Mouse (Mus musculus): ENCODE measurements at regions not wholly inside any gene's neighbourhood (a gene's known extent, or its start where the extent isn't known, plus 50 kb on each side); places are given as distances from the start of the nearest gene placed in this dataset.

DNA sequence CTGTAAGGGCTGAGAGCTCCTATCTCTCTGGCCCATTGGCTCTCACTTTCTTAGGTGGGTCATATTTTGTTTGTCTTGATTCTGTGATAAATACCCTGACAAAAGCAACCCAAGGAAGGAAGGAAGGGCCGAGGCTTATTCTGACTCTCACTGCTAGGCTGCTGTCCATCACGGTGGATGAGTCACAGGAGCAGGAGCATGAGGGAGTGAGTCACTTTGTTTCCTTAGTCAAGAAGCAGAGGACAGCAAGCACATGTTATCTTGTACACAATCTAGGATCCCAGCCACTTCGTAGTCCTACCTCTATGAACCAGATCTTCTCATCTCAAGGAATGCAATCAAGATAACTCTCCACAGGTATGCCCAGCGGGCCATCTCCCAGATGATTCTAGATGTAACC is 69.9 kb downstream of the Atp6v1g3 start:
- Histone ChIP-seq H3K9ac (ENCODE audit: low read length) (no peak overlapping the region), H3K4me2 (ENCODE audit: low read depth, low read length) (no peak overlapping the region), H3K9me3 (replicated peaks; ENCODE audit: control insufficient read depth, low read length) (no peaks in the 10 kb centered on the region), H3K4me1 (ENCODE audit: control insufficient read depth, insufficient read depth, low read length) (peaks cover 4% of the 10 kb centered on the region; the same call in 1 of the 2 replicates), H3K27me3 (ENCODE audit: control insufficient read depth, insufficient read depth, low read length) (no peaks in the 10 kb centered on the region), H3K4me3 (replicated peaks; ENCODE audit: low read length) (no peak overlapping the region), H3K36me3 (ENCODE audit: control insufficient read depth, insufficient read depth, low read length) (no peaks in the 10 kb centered on the region), H3K27ac (ENCODE audit: low read length) (no peak overlapping the region)
- 69% methylated on average over 4 of the region's 4 CpGs for WGBS
- no peak for ATAC-seq (ENCODE audit: insufficient read depth, low FRiP score)

DNA sequence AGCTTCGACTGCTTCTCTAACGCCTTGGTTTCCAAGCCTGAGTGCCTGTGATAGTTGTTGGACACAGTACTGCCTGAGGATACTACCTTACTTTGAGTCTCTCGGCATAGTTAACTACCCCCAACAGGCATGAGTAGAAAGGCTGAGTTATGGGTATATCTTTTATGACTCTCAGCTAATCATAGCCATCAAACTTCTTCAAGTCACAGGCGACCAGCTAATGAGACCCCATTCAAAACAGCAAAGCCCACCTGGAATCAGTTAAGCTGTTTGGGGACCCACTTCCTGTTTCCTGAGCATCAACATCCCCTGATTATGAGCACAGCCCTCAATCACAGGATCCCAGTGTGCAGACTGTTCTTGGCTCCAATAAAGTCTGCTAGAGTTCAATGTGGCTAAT is 71.4 kb downstream of the Atp6v1g3 start:
- ATAC-seq (ENCODE audit: insufficient read depth, low FRiP score): no peak
- H3K4me2 ChIP-seq (ENCODE audit: low read depth, low read length): no peak overlapping the region
- no peak overlapping the region for H3K9ac ChIP-seq (ENCODE audit: low read length)
- 85% methylated on average over 4 of the region's 4 CpGs for WGBS
- H3K4me1 ChIP-seq (ENCODE audit: control insufficient read depth, insufficient read depth, low read length): peaks cover 4% of the 10 kb centered on the region; the same call in 1 of the 2 replicates
- no peaks in the 10 kb centered on the region for H3K27me3 ChIP-seq (ENCODE audit: control insufficient read depth, insufficient read depth, low read length)
- no peaks in the 10 kb centered on the region for H3K36me3 ChIP-seq (ENCODE audit: control insufficient read depth, insufficient read depth, low read length)
- H3K9me3 ChIP-seq (replicated peaks; ENCODE audit: control insufficient read depth, low read length): no peaks in the 10 kb centered on the region
- no peak overlapping the region for H3K27ac ChIP-seq (ENCODE audit: low read length)
- H3K4me3 ChIP-seq (replicated peaks; ENCODE audit: low read length): no peak overlapping the region

DNA sequence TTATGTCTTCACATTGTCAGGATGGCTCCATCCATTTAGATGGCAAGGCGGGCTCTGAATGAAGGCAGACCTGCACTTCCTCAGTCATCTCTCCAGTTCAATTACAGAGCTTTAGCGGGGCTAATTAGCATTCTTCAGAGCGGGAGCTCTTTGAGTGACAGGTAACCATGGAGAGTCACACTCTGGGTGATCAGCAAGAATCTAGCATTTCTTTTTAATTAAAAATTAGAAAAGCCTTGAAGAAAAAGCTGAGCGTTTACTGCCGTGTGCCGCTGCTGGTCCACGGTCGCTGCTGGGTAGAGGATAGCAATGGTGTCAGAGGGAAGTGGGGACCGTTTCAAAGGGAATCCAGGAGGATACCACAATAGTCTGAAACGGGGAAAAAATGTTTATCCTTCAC is 72.5 kb downstream of the Atp6v1g3 start:
- Histone ChIP-seq H3K9ac (ENCODE audit: low read length) (no peak overlapping the region), H3K4me2 (ENCODE audit: low read depth, low read length) (no peak overlapping the region), H3K27ac (ENCODE audit: low read length) (no peak overlapping the region), H3K4me1 (ENCODE audit: control insufficient read depth, insufficient read depth, low read length) (peaks cover 4% of the 10 kb centered on the region; the same call in 1 of the 2 replicates), H3K27me3 (ENCODE audit: control insufficient read depth, insufficient read depth, low read length) (no peaks in the 10 kb centered on the region), H3K9me3 (replicated peaks; ENCODE audit: control insufficient read depth, low read length) (no peaks in the 10 kb centered on the region), H3K36me3 (ENCODE audit: control insufficient read depth, insufficient read depth, low read length) (no peaks in the 10 kb centered on the region), H3K4me3 (replicated peaks; ENCODE audit: low read length) (no peak overlapping the region)
- ATAC-seq (ENCODE audit: insufficient read depth, low FRiP score): no peak
- WGBS: 63% methylated on average over 10 of the region's 10 CpGs

DNA sequence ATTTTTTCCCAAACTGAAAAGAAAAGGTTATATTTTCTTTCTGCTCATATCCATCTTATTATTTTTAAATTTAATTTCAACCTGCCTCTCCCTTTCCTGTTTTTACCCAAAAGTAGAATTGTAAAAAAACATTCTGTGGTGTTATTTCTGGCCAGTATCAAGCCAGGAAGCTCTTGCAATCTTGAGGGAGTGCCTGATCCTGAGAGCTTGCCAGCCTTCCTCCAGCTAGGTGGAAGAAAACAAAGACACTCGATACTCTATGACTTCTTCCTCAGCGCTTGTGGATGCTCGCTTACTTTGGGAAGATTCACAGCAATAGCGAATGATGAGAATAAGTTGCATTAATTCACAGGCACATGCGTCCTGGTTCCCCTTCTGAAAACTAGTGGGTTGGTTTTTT is 73.4 kb downstream of the Atp6v1g3 start:
- 73% methylated on average over 5 of the region's 5 CpGs for WGBS
- no peak overlapping the region for H3K4me2 ChIP-seq (ENCODE audit: low read depth, low read length)
- no peaks in the 10 kb centered on the region for H3K9me3 ChIP-seq (replicated peaks; ENCODE audit: control insufficient read depth, low read length)
- H3K27ac ChIP-seq (ENCODE audit: low read length): no peak overlapping the region
- no peak for ATAC-seq (ENCODE audit: insufficient read depth, low FRiP score)
- H3K9ac ChIP-seq (ENCODE audit: low read length): no peak overlapping the region
- peaks cover 4% of the 10 kb centered on the region; the same call in 1 of the 2 replicates for H3K4me1 ChIP-seq (ENCODE audit: control insufficient read depth, insufficient read depth, low read length)
- H3K36me3 ChIP-seq (ENCODE audit: control insufficient read depth, insufficient read depth, low read length): no peaks in the 10 kb centered on the region
- H3K27me3 ChIP-seq (ENCODE audit: control insufficient read depth, insufficient read depth, low read length): no peaks in the 10 kb centered on the region
- H3K4me3 ChIP-seq (replicated peaks; ENCODE audit: low read length): no peak overlapping the region

DNA sequence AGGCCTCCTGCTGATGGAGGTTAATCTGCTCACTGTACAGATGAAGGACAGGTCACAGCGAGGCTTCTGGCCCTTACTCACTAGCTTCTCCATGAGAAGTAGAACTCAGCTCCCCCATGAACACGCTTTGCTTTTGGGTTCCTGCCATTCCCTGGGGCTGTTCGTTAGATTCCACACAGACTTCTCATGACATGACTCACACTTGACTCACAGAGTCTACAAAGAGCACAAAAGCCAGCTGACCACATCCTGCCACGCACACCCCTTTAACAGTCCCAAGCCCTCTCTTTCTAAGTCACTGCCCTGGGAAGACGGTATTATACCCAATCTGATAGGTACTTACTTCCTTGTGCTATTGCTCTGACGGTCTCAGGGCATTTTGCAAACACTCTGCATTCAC is 74.9 kb downstream of the Atp6v1g3 start:
- Histone ChIP-seq H3K9me3 (replicated peaks; ENCODE audit: control insufficient read depth, low read length) (no peaks in the 10 kb centered on the region), H3K36me3 (ENCODE audit: control insufficient read depth, insufficient read depth, low read length) (no peaks in the 10 kb centered on the region), H3K27ac (ENCODE audit: low read length) (peak overlapping the region; percentile 70; the same call in 1 of the 2 replicates), H3K27me3 (ENCODE audit: control insufficient read depth, insufficient read depth, low read length) (no peaks in the 10 kb centered on the region), H3K4me1 (ENCODE audit: control insufficient read depth, insufficient read depth, low read length) (peaks cover 4% of the 10 kb centered on the region; the same call in 1 of the 2 replicates), H3K9ac (ENCODE audit: low read length) (no peak overlapping the region), H3K4me3 (replicated peaks; ENCODE audit: low read length) (no peak overlapping the region), H3K4me2 (ENCODE audit: low read depth, low read length) (no peak overlapping the region)
- 48% methylated on average over 6 of the region's 6 CpGs for WGBS
- ATAC-seq (ENCODE audit: insufficient read depth, low FRiP score): peak; percentile 95

DNA sequence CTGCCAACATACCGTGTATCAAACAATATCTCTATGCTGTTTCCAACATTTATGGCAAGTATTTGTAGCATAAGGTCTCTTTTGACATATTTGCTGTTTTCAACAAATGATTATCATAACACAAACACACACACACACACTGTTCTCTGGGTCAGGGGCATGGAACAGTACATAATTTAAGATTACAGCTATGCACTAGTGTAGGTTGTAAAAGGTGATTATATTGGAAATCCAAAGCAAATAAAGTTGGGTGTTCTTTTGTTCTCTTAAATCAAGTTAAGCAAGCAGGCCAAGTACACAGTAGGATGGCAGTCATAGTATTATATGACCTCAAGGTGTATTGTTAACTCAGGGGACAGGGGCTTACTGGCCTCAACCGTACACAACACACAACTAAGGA is 75.6 kb downstream of the Atp6v1g3 start:
- Histone ChIP-seq H3K36me3 (ENCODE audit: control insufficient read depth, insufficient read depth, low read length) (no peaks in the 10 kb centered on the region), H3K4me2 (ENCODE audit: low read depth, low read length) (no peak overlapping the region), H3K4me3 (replicated peaks; ENCODE audit: low read length) (no peak overlapping the region), H3K9me3 (replicated peaks; ENCODE audit: control insufficient read depth, low read length) (no peaks in the 10 kb centered on the region), H3K9ac (ENCODE audit: low read length) (no peak overlapping the region), H3K27ac (ENCODE audit: low read length) (peak overlapping the region; percentile 50; the same call in 1 of the 2 replicates), H3K4me1 (ENCODE audit: control insufficient read depth, insufficient read depth, low read length) (peaks cover 4% of the 10 kb centered on the region; the same call in 1 of the 2 replicates), H3K27me3 (ENCODE audit: control insufficient read depth, insufficient read depth, low read length) (no peaks in the 10 kb centered on the region)
- WGBS: 59% methylated on average over 2 of the region's 2 CpGs
- peak; percentile 59; the same call in 1 of the 2 replicates for ATAC-seq (ENCODE audit: insufficient read depth, low FRiP score)

DNA sequence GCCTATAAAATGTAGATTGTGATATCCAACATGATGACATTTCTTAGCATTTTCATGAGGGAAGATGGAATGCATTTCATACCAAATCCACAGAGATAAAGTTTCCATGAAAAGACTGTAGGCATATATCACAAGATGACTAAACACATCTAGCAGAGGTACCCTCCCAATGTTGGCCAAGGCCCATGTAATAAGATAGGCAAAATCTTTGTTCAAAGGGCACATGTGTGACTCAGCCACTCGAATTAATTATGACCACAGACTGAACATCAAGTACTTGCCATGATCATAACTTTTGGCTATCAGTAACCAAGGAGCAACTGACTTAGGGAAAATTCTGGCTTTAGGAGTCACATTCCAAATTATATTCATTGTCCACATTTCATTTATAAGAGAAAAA is 82.9 kb downstream of the Atp6v1g3 start:
- H3K4me3 ChIP-seq (replicated peaks; ENCODE audit: low read length): no peak overlapping the region
- H3K27ac ChIP-seq (ENCODE audit: low read length): no peak overlapping the region
- WGBS: 60% methylated on average over 1 of the region's 1 CpGs
- no peaks in the 10 kb centered on the region for H3K9me3 ChIP-seq (replicated peaks; ENCODE audit: control insufficient read depth, low read length)
- H3K36me3 ChIP-seq (ENCODE audit: control insufficient read depth, insufficient read depth, low read length): no peaks in the 10 kb centered on the region
- no peaks in the 10 kb centered on the region for H3K4me1 ChIP-seq (ENCODE audit: control insufficient read depth, insufficient read depth, low read length)
- ATAC-seq (ENCODE audit: insufficient read depth, low FRiP score): no peak
- no peak overlapping the region for H3K4me2 ChIP-seq (ENCODE audit: low read depth, low read length)
- H3K9ac ChIP-seq (ENCODE audit: low read length): no peak overlapping the region
- no peaks in the 10 kb centered on the region for H3K27me3 ChIP-seq (ENCODE audit: control insufficient read depth, insufficient read depth, low read length)

DNA sequence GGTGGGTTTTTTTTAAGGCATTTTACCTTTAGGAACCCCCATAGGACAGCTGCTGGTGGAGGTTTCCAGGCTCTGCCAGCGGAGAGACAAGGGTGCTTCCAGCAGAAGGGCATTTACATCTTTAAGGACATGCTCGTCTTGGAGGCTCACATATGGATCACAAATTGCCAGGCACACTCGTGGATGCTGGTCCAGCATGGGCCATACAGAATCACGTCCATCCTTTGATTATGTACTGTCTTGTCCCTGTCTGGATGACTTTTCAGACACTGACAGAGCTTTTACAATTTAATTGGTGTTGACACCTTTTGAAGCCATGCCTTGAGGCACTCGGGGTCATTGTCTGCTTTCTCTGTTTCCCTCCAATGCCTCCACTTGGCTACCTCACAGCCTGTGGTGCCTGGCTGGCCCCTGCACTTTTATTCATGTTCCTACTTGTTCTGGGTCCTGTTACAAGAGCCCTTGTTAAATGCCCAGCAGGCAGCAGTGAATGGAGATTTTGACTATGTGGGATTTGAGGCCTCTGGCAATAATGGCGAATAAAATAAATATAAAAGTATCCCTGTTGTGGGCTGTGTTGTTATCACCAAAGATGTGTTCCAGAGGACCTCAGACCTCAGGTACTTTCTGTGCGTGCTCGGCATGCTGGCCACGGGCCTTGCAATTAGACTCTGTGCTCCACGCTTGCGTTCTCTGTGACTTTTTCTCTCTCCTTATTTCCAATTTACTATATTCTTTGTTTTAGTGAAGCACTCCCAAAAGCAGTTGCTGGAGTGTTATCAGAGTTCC is 89.3 kb downstream of the Atp6v1g3 start:
- no peaks in the 10 kb centered on the region for H3K27me3 ChIP-seq (ENCODE audit: control insufficient read depth, insufficient read depth, low read length)
- no peak overlapping the region for H3K4me2 ChIP-seq (ENCODE audit: low read depth, low read length)
- no peak for ATAC-seq (ENCODE audit: insufficient read depth, low FRiP score)
- no peaks in the 10 kb centered on the region for H3K36me3 ChIP-seq (ENCODE audit: control insufficient read depth, insufficient read depth, low read length)
- no peak overlapping the region for H3K27ac ChIP-seq (ENCODE audit: low read length)
- no peaks in the 10 kb centered on the region for H3K4me1 ChIP-seq (ENCODE audit: control insufficient read depth, insufficient read depth, low read length)
- H3K9ac ChIP-seq (ENCODE audit: low read length): no peak overlapping the region
- WGBS: 76% methylated on average over 11 of the region's 11 CpGs
- H3K4me3 ChIP-seq (replicated peaks; ENCODE audit: low read length): no peak overlapping the region
- H3K9me3 ChIP-seq (replicated peaks; ENCODE audit: control insufficient read depth, low read length): no peaks in the 10 kb centered on the region

DNA sequence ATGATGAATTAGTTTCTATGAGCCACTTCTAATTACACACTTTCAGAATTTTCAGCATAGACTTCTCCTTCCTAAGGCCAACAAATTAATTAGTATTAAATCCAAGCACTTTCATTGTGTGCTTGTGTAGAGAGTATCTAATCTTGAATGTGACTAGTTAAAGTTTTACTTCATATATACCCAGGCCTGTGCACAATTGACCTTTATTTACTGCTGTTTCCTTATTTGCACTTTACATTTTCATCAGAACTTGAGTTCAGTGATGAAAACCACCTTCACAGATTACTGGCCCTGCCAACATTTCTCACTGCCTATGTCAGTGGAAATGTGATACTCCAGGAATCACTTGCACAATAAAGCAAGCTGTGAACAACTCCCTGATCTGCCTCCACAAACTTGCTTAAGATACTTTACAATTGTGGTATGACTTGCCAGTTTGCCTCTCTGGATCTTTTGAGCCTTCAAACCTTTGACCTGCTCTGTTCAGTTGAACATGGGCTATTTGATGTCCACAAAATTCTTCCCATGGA is 96.5 kb downstream of the Atp6v1g3 start:
- peak; percentile 71; the same call in 1 of the 2 replicates for ATAC-seq (ENCODE audit: insufficient read depth, low FRiP score)
- no peak overlapping the region for H3K9ac ChIP-seq (ENCODE audit: low read length)
- H3K27ac ChIP-seq (ENCODE audit: low read length): peak overlapping the region; percentile 56
- no peaks in the 10 kb centered on the region for H3K9me3 ChIP-seq (replicated peaks; ENCODE audit: control insufficient read depth, low read length)
- H3K27me3 ChIP-seq (ENCODE audit: control insufficient read depth, insufficient read depth, low read length): no peaks in the 10 kb centered on the region
- H3K4me1 ChIP-seq (ENCODE audit: control insufficient read depth, insufficient read depth, low read length): no peaks in the 10 kb centered on the region
- no peak overlapping the region for H3K4me3 ChIP-seq (replicated peaks; ENCODE audit: low read length)
- no peak overlapping the region for H3K4me2 ChIP-seq (ENCODE audit: low read depth, low read length)
- no peaks in the 10 kb centered on the region for H3K36me3 ChIP-seq (ENCODE audit: control insufficient read depth, insufficient read depth, low read length)
